Mouse (Mus musculus) embryonic facial prominence, embryonic 10.5 days (tissue): Measurements from ENCODE around the gene Nav1. TPM values are rescaled to one million over a fixed set of nuclear protein-coding genes. Genes with fewer than 3 reads are reported as not detected.
A peak's percentile ranks its signal among the peaks of the same experiment; 100 is the strongest.

Experiments used
- DNase-seq: peaks from one replicate; pipeline ENCODE4 v3.0.0-alpha.2; 2017; ENCODE audit warnings: low spot score
- H3K27ac ChIP-seq: fragments of 300-500 bp; sonication (generic); replicated peaks from 2 replicates; pipeline ENCODE4 v1.5.1; 2016; ENCODE audit warnings: mild to moderate bottlenecking
- H3K27me3 ChIP-seq: fragments of 300-500 bp; sonication (generic); replicated peaks from 2 replicates; pipeline ENCODE4 v1.6.1; 2016; ENCODE audit warnings: low read depth, mild to moderate bottlenecking; ENCODE audit not compliant: poor library complexity, severe bottlenecking
- H3K36me3 ChIP-seq: fragments of 300-500 bp; sonication (generic); replicated peaks from 2 replicates; pipeline ENCODE4 v1.6.1; 2016; ENCODE audit warnings: mild to moderate bottlenecking, moderate library complexity
- H3K4me1 ChIP-seq: fragments of 300-500 bp; sonication (generic); 2 replicates; pipeline ENCODE4 v1.6.1; 2016
- H3K4me3 ChIP-seq: fragments of 300-500 bp; sonication (generic); 2 replicates; pipeline ENCODE4 v1.5.1; 2016; ENCODE audit warnings: mild to moderate bottlenecking, moderate library complexity
- H3K9me3 ChIP-seq: fragments of 300-500 bp; sonication (generic); 2 replicates; pipeline ENCODE4 v1.6.1; 2016; ENCODE audit warnings: mild to moderate bottlenecking
- WGBS: fragments of 180-500 bp; shearing (Covaris S2); methylation state at CpG from one replicate; pipeline ENCODE4 v1.1.7; 2016; 5-methylcytosine and 5-hydroxymethylcytosine counted together
- polyA plus RNA-seq: library from polyadenylated mRNA; unstranded; fragments of >200 nt; fragmentation: Nextera tagmentation; extraction: Ambion mirVana; gene quantifications from 2 replicates; pipeline ENCODE4 v1.2.1, GENCODE M21; 2016

Gene Nav1
- polyA plus RNA-seq, 1 experiment from 2014 or later: 24.1 TPM

GRCm38 (mm10) chr1:135514913-135515632 is 92.0 kb downstream of the Nav1 start:
- H3K4me3 ChIP-seq: no peak overlapping the region
- H3K27ac ChIP-seq: no peak overlapping the region
- H3K9me3 ChIP-seq: no peaks in the 10 kb centered on the region
- H3K27me3 ChIP-seq: peaks cover 20% of the 10 kb centered on the region
- peaks cover 88% of the 10 kb centered on the region for H3K4me1 ChIP-seq
- no peak for DNase-seq
- WGBS: 74% methylated on average over 9 of the region's 9 CpGs
- no peaks in the 10 kb centered on the region for H3K36me3 ChIP-seq

- no peak overlapping the region for H3K4me3 ChIP-seq
- 71% methylated on average over 4 of the region's 4 CpGs for WGBS
- no peaks in the 10 kb centered on the region for H3K36me3 ChIP-seq
- peaks cover 96% of the 10 kb centered on the region for H3K4me1 ChIP-seq
- DNase-seq: no peak
- H3K27ac ChIP-seq: no peak overlapping the region
- peaks cover 30% of the 10 kb centered on the region for H3K27me3 ChIP-seq
- H3K9me3 ChIP-seq: no peaks in the 10 kb centered on the region
Observed at GRCm38 (mm10) chr1:135514046-135514445, 93.0 kb downstream of the Nav1 start.

- H3K9me3 ChIP-seq: no peaks in the 10 kb centered on the region
- no peak overlapping the region for H3K27ac ChIP-seq
- peaks cover 97% of the 10 kb centered on the region for H3K4me1 ChIP-seq
- H3K27me3 ChIP-seq: peaks cover 36% of the 10 kb centered on the region
- WGBS: 65% methylated on average over 5 of the region's 5 CpGs
- no peaks in the 10 kb centered on the region for H3K36me3 ChIP-seq
- no peak overlapping the region for H3K4me3 ChIP-seq
- no peak for DNase-seq
Observed at GRCm38 (mm10) chr1:135513464-135513863, 93.6 kb downstream of the Nav1 start.

- H3K27ac ChIP-seq: peak overlapping the region; percentile 87
- H3K9me3 ChIP-seq: no peaks in the 10 kb centered on the region
- peak overlapping the region; percentile 69 for H3K4me3 ChIP-seq
- 2% methylated on average over 30 of the region's 30 CpGs for WGBS
- peaks cover 46% of the 10 kb centered on the region for H3K27me3 ChIP-seq
- peaks cover 90% of the 10 kb centered on the region for H3K4me1 ChIP-seq
- H3K36me3 ChIP-seq: peaks cover 5% of the 10 kb centered on the region
- peak; percentile 81 for DNase-seq
Observed at GRCm38 (mm10) chr1:135510346-135510977, 96.6 kb downstream of the Nav1 start.

GRCm38 (mm10) chr1:135509145-135510084 is 97.7 kb downstream of the Nav1 start:
- Histone ChIP-seq H3K27ac (peak overlapping the region; percentile 87), H3K4me1 (peaks cover 82% of the 10 kb centered on the region), H3K27me3 (peaks cover 46% of the 10 kb centered on the region), H3K36me3 (peaks cover 10% of the 10 kb centered on the region), H3K4me3 (peak overlapping the region; percentile 69), H3K9me3 (no peaks in the 10 kb centered on the region)
- no peak for DNase-seq
- WGBS: 7% methylated on average over 16 of the region's 16 CpGs

- no peaks in the 10 kb centered on the region for H3K9me3 ChIP-seq
- H3K36me3 ChIP-seq: peaks cover 15% of the 10 kb centered on the region
- H3K27ac ChIP-seq: peak overlapping the region; percentile 63; the same call in 1 of the 2 replicates
- peak overlapping the region; percentile 69 for H3K4me3 ChIP-seq
- WGBS: 27% methylated on average over 3 of the region's 3 CpGs
- H3K4me1 ChIP-seq: peaks cover 71% of the 10 kb centered on the region
- no peak for DNase-seq
- H3K27me3 ChIP-seq: peaks cover 46% of the 10 kb centered on the region
Observed at GRCm38 (mm10) chr1:135508349-135508634, 98.8 kb downstream of the Nav1 start.

GRCm38 (mm10) chr1:135507572-135508348 is 99.3 kb downstream of the Nav1 start:
- Histone ChIP-seq H3K4me3 (peak overlapping the region; percentile 69), H3K27ac (peak overlapping the region; percentile 63), H3K36me3 (peaks cover 15% of the 10 kb centered on the region), H3K9me3 (no peaks in the 10 kb centered on the region), H3K4me1 (peaks cover 65% of the 10 kb centered on the region), H3K27me3 (peaks cover 46% of the 10 kb centered on the region)
- DNase-seq: peak; percentile 7
- WGBS: 33% methylated on average over 14 of the region's 14 CpGs

GRCm38 (mm10) chr1:135505499-135505898 is 101.6 kb downstream of the Nav1 start:
- 77% methylated on average over 7 of the region's 7 CpGs for WGBS
- DNase-seq: no peak
- Histone ChIP-seq H3K9me3 (no peaks in the 10 kb centered on the region), H3K27ac (no peak overlapping the region), H3K4me3 (no peak overlapping the region), H3K36me3 (peaks cover 15% of the 10 kb centered on the region), H3K27me3 (peaks cover 27% of the 10 kb centered on the region), H3K4me1 (peaks cover 60% of the 10 kb centered on the region)

- Histone ChIP-seq H3K9me3 (no peaks in the 10 kb centered on the region), H3K4me3 (no peak overlapping the region), H3K4me1 (peaks cover 59% of the 10 kb centered on the region), H3K36me3 (peaks cover 15% of the 10 kb centered on the region), H3K27ac (no peak overlapping the region), H3K27me3 (peaks cover 10% of the 10 kb centered on the region)
- 92% methylated on average over 2 of the region's 2 CpGs for WGBS
- no peak for DNase-seq
Observed at GRCm38 (mm10) chr1:135503436-135503835, 103.7 kb downstream of the Nav1 start.

GRCm38 (mm10) chr1:135502750-135503149 is 104.3 kb downstream of the Nav1 start:
- WGBS: 86% methylated on average over 9 of the region's 9 CpGs
- Histone ChIP-seq H3K4me1 (peaks cover 59% of the 10 kb centered on the region), H3K9me3 (no peaks in the 10 kb centered on the region), H3K36me3 (peaks cover 15% of the 10 kb centered on the region), H3K27me3 (peaks cover 4% of the 10 kb centered on the region; the same call in 1 of the 2 replicates), H3K27ac (no peak overlapping the region), H3K4me3 (no peak overlapping the region)
- DNase-seq: no peak

- Histone ChIP-seq H3K4me3 (no peak overlapping the region), H3K9me3 (no peaks in the 10 kb centered on the region), H3K36me3 (peaks cover 15% of the 10 kb centered on the region), H3K27me3 (no peaks in the 10 kb centered on the region), H3K27ac (no peak overlapping the region), H3K4me1 (peaks cover 58% of the 10 kb centered on the region)
- no peak for DNase-seq
- WGBS: 46% methylated on average over 8 of the region's 8 CpGs
Observed at GRCm38 (mm10) chr1:135502135-135502534, 105.0 kb downstream of the Nav1 start.
